Mouse (Mus musculus) megakaryocyte progenitor cell, adult 5-6 weeks (primary cell): Measurements from ENCODE around the gene Fbxl5. TPM values are rescaled to one million over a fixed set of nuclear protein-coding genes. Genes with fewer than 3 reads are reported as not detected.

Experiments
- total RNA-seq, 2 experiments: library from RNA; stranded (forward) in 1 of 2; stranded (reverse) in 1 of 2; fragments of 157-497, 149-512 nt in 1 of 2; fragments of 200-1000 nt in 1 of 2; gene quantifications; 2 replicates each; pipeline versions ENCODE4 v1.2.3 to v1.2.4; 2015 to 2017

Fbxl5 gene
- total RNA-seq, 2 experiments from 2014 or later, result 35.6 to 37.2 TPM

Other genes starting within 250 kb of the Fbxl5 start
- gene Cc2d2a, start 159.3 kb downstream of the Fbxl5 start, total RNA-seq (2015), result 2.7 and 3.5 TPM in 2 replicates
- gene Cc2d2a, start 159.3 kb downstream of the Fbxl5 start, total RNA-seq (2017), result 2.4 and 2.5 TPM in 2 replicates
- 0.37 and 1.1 TPM in 2 replicates for gene Bst1, start 2.8 kb downstream of the Fbxl5 start, total RNA-seq (2015)
- gene Bst1, start 2.8 kb downstream of the Fbxl5 start, total RNA-seq (2017), result 1.9 and 2.8 TPM in 2 replicates
- gene Cd38, start 46.9 kb upstream of the Fbxl5 start, total RNA-seq (2015), result 0.22 TPM in 1 of 2 replicates, not detected in the other
- 0.10 TPM in 1 of 2 replicates, not detected in the other for gene Cd38, start 46.9 kb upstream of the Fbxl5 start, total RNA-seq (2017)
- gene Gm7879, start 91.5 kb upstream of the Fbxl5 start, total RNA-seq (2015), result 5.6 and 5.9 TPM in 2 replicates
- gene Gm7879, start 91.5 kb upstream of the Fbxl5 start, total RNA-seq (2017), result 5.4 and 6.0 TPM in 2 replicates
- not detected in 2 replicates for gene Fgfbp1, start 160.1 kb upstream of the Fbxl5 start, total RNA-seq (2015)
- gene Fgfbp1, start 160.1 kb upstream of the Fbxl5 start, total RNA-seq (2017), result not detected in 2 replicates